Mouse (Mus musculus) brain, embryonic 18.5 days (tissue): ENCODE measurements around the gene Hap1.
A peak's percentile ranks its signal among the peaks of the same experiment; 100 is the strongest.

Experiments used
- DNase-seq: peaks from one replicate; pipeline ENCODE4 v3.0.0-alpha.2; 2012; ENCODE audit warnings: low read depth, low spot score

Gene Hap1

DNA sequence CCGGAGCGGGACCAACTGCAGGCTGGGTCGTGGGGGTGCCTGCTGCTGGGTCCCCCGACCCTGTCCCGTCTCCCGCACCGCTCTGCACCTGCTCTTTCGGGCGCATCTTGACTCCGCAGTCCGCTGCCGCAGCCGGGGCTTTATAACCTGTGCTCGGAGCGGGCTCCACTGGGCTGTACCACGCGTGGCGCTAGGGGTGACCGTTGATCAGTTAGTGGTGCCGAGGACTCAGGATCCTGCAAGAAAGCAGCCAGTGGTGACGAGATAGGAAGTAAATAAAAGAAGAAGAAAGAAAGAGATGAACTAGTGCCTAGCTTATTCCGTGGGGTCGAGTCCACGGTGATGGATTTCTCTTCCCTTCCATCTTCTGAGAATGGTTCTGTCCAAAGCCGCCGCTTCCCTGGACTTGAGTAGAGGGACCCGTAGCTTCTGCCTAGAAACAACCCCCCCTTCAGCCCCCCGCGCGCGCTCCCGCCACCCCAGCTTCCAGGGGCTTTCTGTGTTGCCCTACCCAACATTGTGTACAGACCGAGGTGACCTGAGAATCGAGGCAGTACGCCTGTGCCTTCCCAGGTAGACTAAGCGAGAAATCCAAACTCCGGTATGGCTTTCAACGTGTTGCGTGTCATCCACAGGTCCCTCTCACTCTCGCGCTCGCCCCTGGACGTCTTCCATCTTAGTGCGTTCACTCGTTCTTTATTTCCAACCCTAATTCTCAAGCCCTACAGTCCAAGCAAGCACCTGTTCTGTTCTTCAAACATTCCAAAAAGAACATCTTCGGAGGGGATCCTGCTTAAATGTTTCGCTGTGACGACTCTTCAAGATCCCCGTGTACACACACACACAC, at the start of gene Hap1:
TSS of gene Hap1 (minus strand) at position 157 of the 847 bp plus-strand sequence.
- no peak for DNase-seq

- DNase-seq: no peak
Measured at GRCm38 (mm10) chr11:100404456-100405074, 48.6 kb upstream of the Hap1 start.

GRCm38 (mm10) chr11:100403445-100404134, 47.7 kb upstream of the Hap1 start:
- DNase-seq: no peak

- no peak for DNase-seq
Measured at GRCm38 (mm10) chr11:100402682-100403081, 46.8 kb upstream of the Hap1 start.

DNA sequence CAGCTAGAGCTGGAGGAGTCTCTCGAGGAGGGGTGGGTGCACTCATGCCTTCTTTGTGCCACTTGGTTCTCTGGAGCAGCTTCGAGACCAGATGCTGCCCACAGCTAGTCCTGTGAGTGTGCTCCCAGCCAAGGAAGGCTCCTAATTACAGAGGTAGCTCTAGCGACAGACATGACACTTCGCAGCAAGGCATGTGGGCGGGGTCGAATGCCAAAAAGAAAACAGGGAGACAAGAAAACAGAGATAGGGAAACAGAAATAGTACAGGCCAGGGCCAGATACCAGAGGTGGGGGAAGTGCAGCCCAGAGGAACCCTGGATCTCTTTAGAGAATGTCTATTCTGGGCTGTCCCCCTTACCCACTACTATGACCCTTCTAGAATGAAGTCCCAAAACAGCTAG, 46.3 kb upstream of the Hap1 start:
- DNase-seq: no peak

DNA sequence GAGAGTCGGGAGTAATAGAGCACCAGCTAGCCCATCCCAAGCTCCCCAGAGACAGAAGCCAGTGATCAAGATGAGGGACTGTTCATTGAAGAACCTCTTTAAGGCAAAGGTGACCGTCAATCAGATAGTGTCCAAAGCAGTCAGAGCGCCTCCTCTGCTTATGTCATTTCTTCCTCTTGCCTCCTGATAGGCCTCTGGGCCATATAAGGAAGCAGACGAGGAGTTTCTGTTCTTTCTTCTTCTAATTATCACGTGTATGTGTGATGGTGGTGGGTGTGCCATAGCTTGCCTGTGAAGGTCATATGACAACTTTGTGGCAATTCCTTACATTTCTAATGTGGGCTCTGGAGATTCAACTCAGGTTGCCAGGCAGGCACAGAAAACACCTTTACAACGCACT, 44.9 kb upstream of the Hap1 start:
- DNase-seq: no peak

- no peak for DNase-seq
Measured at GRCm38 (mm10) chr11:100399727-100400538, 44.0 kb upstream of the Hap1 start.

- DNase-seq: no peak
Measured at GRCm38 (mm10) chr11:100399320-100399719, 43.4 kb upstream of the Hap1 start.

DNA sequence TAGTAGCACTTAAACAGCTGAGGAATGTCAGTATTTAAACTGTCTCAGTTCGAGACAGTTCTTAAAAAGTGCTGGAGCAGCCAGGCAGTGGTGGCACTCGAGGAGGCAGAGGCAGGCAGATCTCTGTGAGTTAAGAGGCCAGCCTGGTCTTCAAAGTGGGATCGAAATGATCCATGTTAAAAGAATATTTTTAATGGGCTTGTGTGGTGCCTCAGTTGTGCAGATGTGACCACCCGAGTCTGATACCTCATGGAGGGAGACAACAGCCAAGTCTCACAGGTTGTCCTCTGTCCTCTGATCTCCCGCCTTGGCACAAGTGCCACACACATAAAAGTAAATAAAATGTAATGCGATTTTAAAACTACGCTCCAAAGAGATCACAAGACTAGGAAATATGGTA, 42.6 kb upstream of the Hap1 start:
- no peak for DNase-seq

- peak; percentile 97 for DNase-seq
Measured at GRCm38 (mm10) chr11:100397600-100398389, 41.9 kb upstream of the Hap1 start, which contains the start of gene Jup. Jup (minus strand) TSS chr11:100397763.

DNA sequence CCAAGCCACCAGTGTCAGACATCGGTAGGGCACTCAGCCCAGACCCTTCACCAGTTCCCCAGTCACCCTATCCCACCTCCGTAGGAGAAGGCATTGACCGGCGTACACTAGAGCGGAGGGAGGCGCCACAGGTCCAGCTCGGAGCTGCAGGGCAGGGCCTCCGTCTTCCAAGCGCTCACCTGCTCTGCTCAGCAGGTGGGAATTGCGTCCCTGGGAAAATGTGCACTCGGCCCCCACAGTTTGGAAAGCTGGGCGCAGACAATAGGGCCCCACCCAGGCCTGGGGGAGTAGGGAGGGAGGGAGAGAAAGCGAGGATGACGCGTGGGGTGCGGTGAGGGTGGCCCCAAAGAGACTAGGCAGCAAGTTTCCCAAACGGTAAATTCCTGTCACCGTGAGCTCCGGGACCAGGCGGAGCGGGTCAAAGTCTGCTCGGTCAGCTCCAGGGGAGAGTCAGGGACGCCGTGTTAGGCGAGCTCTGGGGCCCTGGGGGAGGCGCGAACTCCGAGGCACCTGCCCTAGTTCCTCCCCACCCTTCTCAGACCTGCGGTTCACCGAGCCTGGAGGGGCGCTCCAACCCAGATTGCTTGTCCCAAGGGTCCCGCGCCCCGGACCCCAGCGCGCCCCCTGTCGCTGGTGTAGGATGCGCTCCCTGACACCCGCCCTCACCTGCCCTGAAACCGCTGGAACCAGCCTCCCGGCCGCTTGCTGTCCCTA, 41.1 kb upstream of the Hap1 start:
- DNase-seq: no peak

- no peak for DNase-seq
Measured at GRCm38 (mm10) chr11:100395861-100396631, 40.1 kb upstream of the Hap1 start.

- no peak for DNase-seq
Measured at GRCm38 (mm10) chr11:100395200-100395599, 39.3 kb upstream of the Hap1 start.

DNA sequence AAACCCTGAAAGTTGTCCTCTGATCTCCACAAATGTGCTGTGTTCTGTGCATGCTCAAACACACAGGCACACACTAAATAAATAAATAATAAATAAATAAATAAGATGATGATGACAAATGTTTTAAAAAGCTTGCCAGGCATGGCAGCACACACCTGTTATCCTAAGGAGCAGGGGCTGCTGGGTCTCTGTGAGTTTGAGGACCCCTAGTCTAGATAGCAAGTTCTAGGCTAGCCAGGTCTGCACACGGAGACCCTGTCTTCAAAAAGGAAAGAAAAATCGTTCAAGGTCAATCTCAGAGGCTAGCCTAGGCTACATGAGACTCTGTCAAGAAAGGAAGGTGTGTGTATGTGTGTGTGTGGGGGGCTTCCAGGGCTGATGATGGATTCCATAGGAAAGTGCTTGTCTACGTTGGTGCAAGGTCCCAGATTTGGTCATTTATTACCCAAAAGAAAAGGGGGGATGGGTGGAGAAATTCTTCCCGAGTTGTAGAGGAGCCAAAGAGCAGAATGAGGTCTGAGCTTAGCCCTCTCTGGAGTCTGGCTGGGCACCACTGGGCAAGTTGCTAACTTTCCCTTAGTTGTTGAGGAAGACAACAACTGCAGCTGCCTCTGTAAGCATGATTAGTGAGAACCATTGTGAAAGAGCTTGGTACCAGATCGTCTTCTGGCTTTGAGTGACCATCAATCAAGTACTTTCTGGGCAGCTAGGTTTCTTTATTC, 38.6 kb upstream of the Hap1 start:
- no peak for DNase-seq

DNA sequence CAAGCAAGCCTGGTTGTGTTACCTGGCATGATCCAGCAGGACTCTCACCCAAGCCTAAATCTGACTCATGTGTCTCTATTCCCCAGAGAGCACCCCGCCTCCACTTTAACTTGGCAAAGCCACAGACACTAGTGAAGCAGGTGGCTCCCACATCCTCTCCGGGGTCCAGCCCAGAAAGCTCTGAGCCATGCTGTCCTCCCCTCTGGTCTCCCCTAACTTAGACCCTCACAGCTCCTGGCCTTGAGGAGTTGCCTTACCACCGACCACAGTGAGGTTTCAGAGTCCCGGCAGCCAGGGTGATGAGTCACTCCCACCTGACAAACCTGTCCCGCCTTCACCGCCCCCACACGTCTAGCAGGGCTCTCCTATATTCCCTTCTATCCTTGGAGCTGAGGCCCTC, 37.8 kb upstream of the Hap1 start:
- no peak for DNase-seq

DNA sequence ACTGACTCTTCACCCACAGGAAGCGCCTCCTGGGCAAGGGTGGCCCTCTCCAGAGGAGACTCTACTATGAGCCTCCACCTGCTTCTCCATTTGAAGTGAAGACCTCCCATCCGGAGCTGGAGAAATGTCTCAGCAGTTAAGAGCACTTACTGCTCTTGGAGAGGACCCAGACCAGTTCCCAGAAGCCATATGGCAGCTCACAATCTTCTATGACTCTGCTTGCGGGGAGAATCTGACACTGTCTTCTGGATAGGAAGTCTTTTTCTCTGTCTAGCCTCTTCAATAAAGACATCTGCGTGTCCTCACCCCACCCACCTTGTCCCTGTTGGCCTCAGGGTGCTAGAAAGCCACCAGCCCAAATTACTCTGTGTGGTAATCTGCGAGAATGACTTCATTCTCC, 37.0 kb upstream of the Hap1 start:
- no peak for DNase-seq

DNA sequence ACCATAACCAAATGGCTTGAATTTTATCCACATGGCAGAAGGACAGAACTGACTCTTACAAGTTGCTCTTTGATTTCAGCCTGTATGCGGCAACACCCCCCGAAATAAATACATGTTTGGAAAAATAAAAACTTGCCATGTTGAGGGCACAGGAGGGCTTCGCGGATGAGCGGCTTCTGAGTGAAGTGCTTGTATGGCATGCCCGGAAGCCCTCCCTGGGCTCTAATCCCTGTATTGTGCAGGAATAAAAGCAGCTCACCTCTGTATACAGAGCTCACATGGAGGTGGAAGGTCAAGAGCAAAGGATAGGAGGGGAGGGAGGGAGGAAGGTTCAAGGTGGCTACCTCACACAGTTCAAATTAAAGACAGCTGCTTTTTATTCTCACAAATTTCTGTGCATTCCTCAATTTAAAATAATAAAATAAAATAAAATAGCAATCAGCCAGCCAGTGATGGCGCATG, 36.0 kb upstream of the Hap1 start:
- no peak for DNase-seq

GRCm38 (mm10) chr11:100391081-100391883, 35.4 kb upstream of the Hap1 start:
- no peak for DNase-seq
